Mouse (Mus musculus): ENCODE data around the gene Cdk2ap1. TPM values are rescaled to one million over a fixed set of nuclear protein-coding genes. Genes with fewer than 3 reads are reported as not detected.
"Not testable (repeated sequence)": the region's sequence is repeated elsewhere in the genome, so short reads cannot be mapped to it uniquely, and the experiment has no call there.

Gene Cdk2ap1
- polyA plus RNA-seq, 1 experiment from 2014 or later, result 82.5 TPM

DNA sequence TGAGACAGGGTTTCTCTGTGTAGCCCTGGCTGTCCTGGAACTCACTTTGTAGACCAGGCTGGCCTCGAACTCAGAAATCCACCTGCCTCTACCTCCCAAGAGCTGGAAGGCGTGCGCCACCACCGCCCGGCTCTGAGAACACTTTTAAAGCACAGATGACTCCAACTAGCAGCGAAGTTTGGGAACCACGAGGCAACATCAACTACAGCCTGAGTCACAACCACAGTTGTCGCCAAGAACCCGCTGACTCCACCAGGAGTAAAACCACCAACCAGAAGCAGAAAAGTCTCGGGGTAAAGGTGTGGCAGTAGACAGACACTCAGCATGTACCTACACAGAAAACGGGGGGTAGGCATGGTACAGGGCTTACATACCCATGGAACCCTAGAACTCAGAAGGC lies 52.8 kb downstream of the Cdk2ap1 start:
- 95% methylated on average over 11 of the region's 11 CpGs for WGBS

DNA sequence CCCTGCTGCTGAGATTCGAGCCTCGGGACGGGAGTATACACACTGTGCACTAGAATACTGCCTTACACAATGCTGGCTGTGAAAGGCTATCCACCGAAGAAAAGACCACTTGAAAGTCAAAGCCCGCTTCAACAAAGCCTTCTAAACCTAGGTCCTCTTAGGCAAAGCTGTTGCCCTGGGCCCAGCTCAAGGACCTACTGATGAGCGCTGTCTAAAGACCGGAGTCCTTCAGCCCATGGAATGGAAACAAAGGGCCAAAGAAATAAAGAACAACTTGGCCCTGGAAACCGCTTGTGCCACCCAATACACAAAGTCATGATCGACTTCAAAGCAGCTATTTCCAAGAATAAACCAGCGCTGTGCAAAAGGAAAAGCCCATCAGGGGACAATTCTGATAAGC lies 53.7 kb downstream of the Cdk2ap1 start:
- H3K27ac ChIP-seq, result no peak overlapping the region
- no peak overlapping the region for H3K9ac ChIP-seq (replicated peaks)
- peaks cover 7% of the 10 kb centered on the region; the same call in 1 of the 2 replicates for H3K9me3 ChIP-seq
- no peak overlapping the region for H3K4me2 ChIP-seq (replicated peaks)
- H3K4me1 ChIP-seq (replicated peaks), result no peaks in the 10 kb centered on the region
- no peak for ATAC-seq
- no peaks in the 10 kb centered on the region for H3K27me3 ChIP-seq
- no peak overlapping the region for H3K4me3 ChIP-seq (replicated peaks)
- peaks cover 76% of the 10 kb centered on the region for H3K36me3 ChIP-seq
- WGBS, result 70% methylated on average over 10 of the region's 10 CpGs

More for the DNA sequence above, 52.8 kb downstream of the Cdk2ap1 start:
- peaks cover 83% of the 10 kb centered on the region for H3K36me3 ChIP-seq
- H3K4me2 ChIP-seq (replicated peaks), result no peak overlapping the region
- H3K27ac ChIP-seq, result no peak overlapping the region
- H3K4me1 ChIP-seq (replicated peaks), result no peaks in the 10 kb centered on the region
- H3K4me3 ChIP-seq (replicated peaks), result no peak overlapping the region
- ATAC-seq, result no peak
- H3K27me3 ChIP-seq, result no peaks in the 10 kb centered on the region
- H3K9me3 ChIP-seq, result peaks cover 7% of the 10 kb centered on the region; the same call in 1 of the 2 replicates
- no peak overlapping the region for H3K9ac ChIP-seq (replicated peaks)

DNA sequence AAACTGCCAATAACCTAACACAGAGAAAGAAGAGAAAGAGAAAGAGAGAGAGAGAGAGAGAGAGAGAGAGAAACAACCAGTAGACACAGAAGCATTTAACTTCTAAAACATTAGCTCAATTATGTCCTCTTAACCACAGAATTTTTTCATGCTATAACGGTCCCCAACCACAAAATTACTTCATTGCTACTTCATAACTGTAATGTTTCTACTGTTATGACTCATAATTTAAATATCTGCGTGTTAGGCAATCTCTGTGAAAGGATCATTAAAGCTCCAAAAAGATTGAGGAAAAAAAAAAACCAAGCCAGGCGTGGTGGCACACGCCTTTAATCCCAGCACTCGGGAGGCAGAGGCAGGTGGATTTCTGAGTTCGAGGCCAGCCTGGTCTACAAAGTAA lies 60.0 kb downstream of the Cdk2ap1 start:
- H3K4me1 ChIP-seq (replicated peaks); ATAC-seq; H3K4me2 ChIP-seq (replicated peaks); H3K9me3 ChIP-seq; H3K9ac ChIP-seq (replicated peaks); H3K27ac ChIP-seq; H3K27me3 ChIP-seq; H3K4me3 ChIP-seq (replicated peaks): not testable (repeated sequence)
- 92% methylated on average over 6 of the region's 6 CpGs for WGBS
- H3K36me3 ChIP-seq, result peaks cover 67% of the 10 kb centered on the region

DNA sequence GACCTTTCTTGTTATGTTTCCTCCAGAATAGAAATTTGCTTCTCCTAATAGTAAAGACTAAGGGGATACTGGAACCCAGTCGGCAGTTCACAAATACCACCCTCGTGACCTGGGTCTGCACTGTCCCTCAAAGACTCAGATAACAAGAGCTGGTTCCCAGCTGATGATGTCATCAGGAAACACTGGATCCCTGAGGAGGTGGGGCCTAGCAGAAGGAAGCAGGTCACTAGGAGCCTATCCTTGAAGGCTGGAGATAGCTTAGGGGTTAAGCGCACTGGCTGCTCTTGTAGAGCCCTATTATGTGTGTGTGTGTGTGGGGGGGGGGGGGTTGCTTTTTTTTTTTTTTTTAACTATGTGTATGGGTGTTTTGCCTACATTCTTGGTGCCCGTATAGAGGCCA lies 62.8 kb downstream of the Cdk2ap1 start:
- H3K4me2 ChIP-seq (replicated peaks), result no peak overlapping the region
- H3K9ac ChIP-seq (replicated peaks), result no peak overlapping the region
- H3K9me3 ChIP-seq, result no peaks in the 10 kb centered on the region
- ATAC-seq, result no peak
- H3K4me1 ChIP-seq (replicated peaks), result no peaks in the 10 kb centered on the region
- peaks cover 63% of the 10 kb centered on the region for H3K36me3 ChIP-seq
- H3K4me3 ChIP-seq (replicated peaks), result no peak overlapping the region
- H3K27me3 ChIP-seq, result no peaks in the 10 kb centered on the region
- H3K27ac ChIP-seq, result no peak overlapping the region
- 83% methylated on average over 4 of the region's 4 CpGs for WGBS

DNA sequence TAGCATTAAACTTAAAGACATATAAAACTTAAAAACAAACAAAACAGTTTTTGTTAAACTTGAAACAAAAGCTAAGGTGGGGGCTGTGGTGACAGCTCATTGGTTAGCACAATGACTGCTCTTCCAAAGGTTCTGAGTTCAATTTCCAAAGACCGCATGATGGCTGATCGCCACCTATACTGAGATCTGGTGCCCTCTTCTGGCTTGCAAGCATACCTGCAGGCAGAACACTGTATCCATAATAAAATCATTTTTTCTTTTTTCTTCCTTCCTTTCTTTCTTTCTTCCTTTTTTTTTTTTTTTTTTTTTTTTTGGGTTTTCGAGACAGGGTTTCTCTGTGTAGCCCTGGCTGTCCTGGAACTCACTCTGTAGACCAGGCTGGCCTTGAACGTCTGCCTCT lies 63.6 kb downstream of the Cdk2ap1 start:
- not testable (repeated sequence) for H3K4me3 ChIP-seq (replicated peaks); H3K9ac ChIP-seq (replicated peaks); H3K27me3 ChIP-seq; H3K4me2 ChIP-seq (replicated peaks); H3K9me3 ChIP-seq; H3K4me1 ChIP-seq (replicated peaks); H3K27ac ChIP-seq; ATAC-seq
- 67% methylated on average over 4 of the region's 4 CpGs for WGBS
- peaks cover 66% of the 10 kb centered on the region for H3K36me3 ChIP-seq

DNA sequence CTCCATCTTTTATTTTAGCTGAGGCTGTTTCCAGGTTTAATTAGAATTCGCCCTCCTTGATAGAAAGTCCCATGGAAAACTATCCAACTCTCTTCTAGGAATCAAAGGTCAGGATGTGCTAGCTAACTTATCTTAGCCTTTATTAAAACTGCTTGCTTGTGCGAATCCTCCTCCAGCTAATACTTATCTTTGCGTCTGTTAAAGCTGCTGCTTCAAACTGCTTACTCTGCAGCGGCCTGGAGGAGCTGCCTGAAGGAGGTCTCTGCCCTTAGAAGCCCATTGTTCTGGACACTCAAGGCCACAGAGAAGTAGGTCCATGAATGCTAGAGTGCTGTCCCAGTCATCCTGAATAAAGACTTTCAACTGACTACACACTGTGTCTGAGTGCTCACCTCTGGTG lies 66.4 kb downstream of the Cdk2ap1 start:
- Histone ChIP-seq H3K36me3 (peaks cover 76% of the 10 kb centered on the region), H3K4me3 (replicated peaks) (no peak overlapping the region), H3K27me3 (no peaks in the 10 kb centered on the region), H3K27ac (no peak overlapping the region), H3K9ac (replicated peaks) (no peak overlapping the region), H3K9me3 (no peaks in the 10 kb centered on the region), H3K4me1 (replicated peaks) (no peaks in the 10 kb centered on the region), H3K4me2 (replicated peaks) (no peak overlapping the region)
- ATAC-seq, result no peak
- 97% methylated on average over 4 of the region's 4 CpGs for WGBS

Other genes starting within 250 kb of the Cdk2ap1 start
- gene Arl6ip4, start 247.0 kb downstream of the Cdk2ap1 start, polyA plus RNA-seq (2015; fragmentation: Nextera tagmentation; extraction: Ambion mirVana), result 82.3 and 85.8 TPM in 2 replicates
- 6.6 and 7.7 TPM in 2 replicates for gene Pitpnm2, start 113.3 kb downstream of the Cdk2ap1 start, polyA plus RNA-seq (2015; fragmentation: Nextera tagmentation; extraction: Ambion mirVana)
- 15.4 and 16.5 TPM in 2 replicates for gene Mphosph9, start 35.1 kb downstream of the Cdk2ap1 start, polyA plus RNA-seq (2015; fragmentation: Nextera tagmentation; extraction: Ambion mirVana)
- 15.9 and 16.7 TPM in 2 replicates for gene 2810006K23Rik, start 35.0 kb downstream of the Cdk2ap1 start, polyA plus RNA-seq (2015; fragmentation: Nextera tagmentation; extraction: Ambion mirVana)
- gene Sbno1, start 62.9 kb upstream of the Cdk2ap1 start, polyA plus RNA-seq (2015; fragmentation: Nextera tagmentation; extraction: Ambion mirVana), result 116 and 118 TPM in 2 replicates
- gene Kmt5a, start 76.8 kb upstream of the Cdk2ap1 start, polyA plus RNA-seq (2015; fragmentation: Nextera tagmentation; extraction: Ambion mirVana), result 20.4 and 23.6 TPM in 2 replicates
- 18.2 and 19.4 TPM in 2 replicates for gene Rilpl2, start 115.3 kb upstream of the Cdk2ap1 start, polyA plus RNA-seq (2015; fragmentation: Nextera tagmentation; extraction: Ambion mirVana)
- 26.1 and 26.3 TPM in 2 replicates for gene Snrnp35, start 120.1 kb upstream of the Cdk2ap1 start, polyA plus RNA-seq (2015; fragmentation: Nextera tagmentation; extraction: Ambion mirVana)
- gene Rilpl1, start 168.3 kb upstream of the Cdk2ap1 start, polyA plus RNA-seq (2015; fragmentation: Nextera tagmentation; extraction: Ambion mirVana), result 9.1 and 10.3 TPM in 2 replicates
- gene Tmed2, start 177.6 kb upstream of the Cdk2ap1 start, polyA plus RNA-seq (2015; fragmentation: Nextera tagmentation; extraction: Ambion mirVana), result 345 and 368 TPM in 2 replicates
- 28.0 and 28.2 TPM in 2 replicates for gene Ddx55, start 189.8 kb upstream of the Cdk2ap1 start, polyA plus RNA-seq (2015; fragmentation: Nextera tagmentation; extraction: Ambion mirVana)
- 75.2 and 75.4 TPM in 2 replicates for gene Eif2b1, start 216.0 kb upstream of the Cdk2ap1 start, polyA plus RNA-seq (2015; fragmentation: Nextera tagmentation; extraction: Ambion mirVana)
- 62.9 and 63.9 TPM in 2 replicates for gene Gtf2h3, start 216.1 kb upstream of the Cdk2ap1 start, polyA plus RNA-seq (2015; fragmentation: Nextera tagmentation; extraction: Ambion mirVana)

Data from midbrain, embryonic 13.5 days (tissue).